26 mouse cellular contexts compared by ENCODE assay signal in the genomic region with DNA sequence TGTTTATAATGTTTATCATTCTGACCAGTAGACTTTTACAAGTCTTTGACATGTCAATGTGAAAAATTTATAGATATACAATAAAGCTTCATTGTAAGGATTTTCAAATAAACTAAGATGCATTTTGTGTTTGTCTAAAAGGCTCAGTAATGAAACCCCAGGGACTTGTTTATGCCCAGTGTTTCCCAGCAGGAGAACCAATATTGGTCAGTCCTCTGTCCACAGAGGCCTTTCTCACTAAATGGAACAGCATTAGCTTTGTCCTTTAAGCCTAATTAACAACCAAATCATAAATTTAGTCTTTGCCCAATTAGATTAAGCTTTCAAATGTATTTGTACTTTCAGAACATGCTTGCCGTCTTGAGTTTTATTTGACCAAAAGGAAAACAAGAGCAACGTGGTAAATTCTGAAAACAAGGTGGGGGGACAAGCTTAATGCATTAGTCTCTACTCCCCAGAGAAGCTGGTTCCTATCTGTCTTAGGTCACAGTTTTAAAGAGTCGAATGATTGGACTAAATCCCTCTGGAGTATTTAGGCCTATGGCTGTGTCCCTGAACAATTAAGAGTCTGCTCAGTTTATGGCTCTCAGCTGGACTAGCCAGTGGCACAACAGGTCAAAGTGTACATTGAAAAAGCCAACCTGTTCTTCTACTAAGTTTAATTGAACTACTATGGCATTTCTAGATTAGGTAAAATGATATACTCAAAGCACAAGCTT.
"Had no signal": no experiment of that assay in that cellular context is flagged by ENCODE, and none has a peak within 500 bp of the region (broad histone marks: within the 10 kb centered on the region; RNA-seq: fewer than 3 reads in every experiment).

No protein-coding gene starts in this region.

- H3K9me3 ChIP-seq: heart, embryonic 10.5 days; heart, embryonic 12.5 days; hindbrain, embryonic 10.5 days; hindbrain, embryonic 12.5 days; kidney, embryonic 15.5 days; liver, embryonic 13.5 days; liver, embryonic 15.5 days had no signal

- ATAC-seq: hindbrain, embryonic 16.5 days; intestine, embryonic 16.5 days had no signal

- H3K4me1 ChIP-seq: heart, embryonic 10.5 days; heart, embryonic 12.5 days; hindbrain, embryonic 10.5 days; hindbrain, embryonic 12.5 days; kidney, embryonic 15.5 days; liver, embryonic 13.5 days; liver, embryonic 15.5 days had no signal

- H3K4me2 ChIP-seq: heart, embryonic 12.5 days; hindbrain, embryonic 12.5 days; hindbrain, embryonic 14.5 days; kidney, embryonic 15.5 days; liver, embryonic 11.5 days; liver, embryonic 13.5 days; liver, embryonic 15.5 days had no signal

- H3K4me3 ChIP-seq: heart, embryonic 10.5 days; heart, embryonic 12.5 days; hindbrain, embryonic 10.5 days; hindbrain, embryonic 12.5 days; kidney, embryonic 15.5 days; liver, embryonic 13.5 days; liver, embryonic 15.5 days had no signal

- H3K27ac ChIP-seq: heart, embryonic 10.5 days; hindbrain, embryonic 10.5 days; hindbrain, embryonic 12.5 days; hindbrain, embryonic 14.5 days; kidney, embryonic 15.5 days; kidney, postnatal 0 days; liver, embryonic 13.5 days; liver, embryonic 15.5 days had no signal

- H3K9ac ChIP-seq: heart, embryonic 12.5 days; hindbrain, embryonic 12.5 days; hindbrain, embryonic 14.5 days; kidney, embryonic 15.5 days; liver, embryonic 13.5 days; liver, embryonic 15.5 days had no signal

- H3K27me3 ChIP-seq: heart, embryonic 12.5 days; hindbrain, embryonic 12.5 days; kidney, embryonic 15.5 days; liver, embryonic 13.5 days; liver, embryonic 15.5 days had no signal

- DNase-seq: gastrocnemius, postnatal 14 days; gastrocnemius, postnatal 36 days; heart, adult 18-20 months; heart, postnatal 10 days; heart, postnatal 4 days; kidney, adult 11 months; kidney, adult 2 months; kidney, adult 9 months; kidney, postnatal 14 days; kidney, postnatal 36 days; layer of hippocampus, adult 9-11 months; layer of hippocampus, postnatal 36 days; left cerebral cortex, postnatal 4 days; liver; liver, embryonic 13.5 days had no signal

- H3K36me3 ChIP-seq: heart, embryonic 10.5 days; heart, embryonic 12.5 days; hindbrain, embryonic 10.5 days; hindbrain, embryonic 12.5 days; kidney, embryonic 15.5 days; liver, embryonic 13.5 days; liver, embryonic 15.5 days had no signal
